Mouse (Mus musculus): ENCODE results near the gene Acat2.
"Not testable (repeated sequence)": the region's sequence is repeated elsewhere in the genome, so short reads cannot be mapped to it uniquely, and the experiment has no call there.

DNA sequence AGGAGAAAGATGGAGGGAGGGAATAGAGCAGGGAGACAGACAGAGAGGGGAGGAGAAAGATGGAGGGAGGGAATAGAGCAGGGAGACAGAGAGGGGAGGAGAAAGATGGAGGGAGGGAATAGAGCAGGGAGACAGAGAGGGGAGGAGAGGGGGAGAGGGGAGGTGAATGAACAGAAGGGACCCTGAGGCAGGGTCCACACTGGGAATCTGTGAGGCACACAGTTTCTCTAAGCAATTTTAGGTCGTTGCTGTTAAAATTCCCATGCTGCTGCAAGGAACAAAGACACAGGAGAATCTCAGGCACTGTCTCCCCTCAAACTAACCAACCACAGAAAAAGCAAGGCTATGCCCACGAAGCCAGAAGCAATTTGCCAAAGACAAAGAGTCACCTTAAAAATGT, 61.9 kb downstream of the Acat2 start:
- not testable (repeated sequence) for TF ChIP-seq CTCF, POLR2A (IDR thresholded peaks at IDR 0.05; ENCODE audit: insufficient read depth, low read depth, low read length)
